Mouse (Mus musculus) hindbrain, embryonic 16.5 days (tissue): ENCODE results near the gene H60b. TPM values are rescaled to one million over a fixed set of nuclear protein-coding genes. Genes with fewer than 3 reads are reported as not detected.

Experiments used
- ATAC-seq: fragments of 200-750 bp; cut with Nextera tagmentation; 2 replicates; pipeline ENCODE4 v1.8.0; 2017; ENCODE audit warnings: moderate TSS enrichment, moderate library complexity
- H3K27ac ChIP-seq: fragments of 300-500 bp; sonication (generic); 2 replicates; pipeline ENCODE4 v1.5.1; 2014; ENCODE audit warnings: low read depth, mild to moderate bottlenecking, control low read depth, low read length, moderate library complexity
- H3K27me3 ChIP-seq: fragments of 300-500 bp; sonication (generic); replicated peaks from 2 replicates; pipeline ENCODE4 v1.6.1; 2014; ENCODE audit warnings: low read length; ENCODE audit not compliant: control insufficient read depth, insufficient read depth
- H3K36me3 ChIP-seq: fragments of 300-500 bp; sonication (generic); 2 replicates; pipeline ENCODE4 v1.6.1; 2014; ENCODE audit warnings: mild to moderate bottlenecking, low read length, moderate library complexity, mixed read lengths; ENCODE audit not compliant: control insufficient read depth, insufficient read depth
- H3K4me1 ChIP-seq: fragments of 300-500 bp; sonication (generic); 2 replicates; pipeline ENCODE4 v1.6.1; 2014; ENCODE audit warnings: low read depth, low read length; ENCODE audit not compliant: control insufficient read depth, insufficient read depth
- H3K4me2 ChIP-seq: fragments of 300-500 bp; sonication (generic); 2 replicates; pipeline ENCODE4 v1.6.1; 2014; ENCODE audit warnings: mild to moderate bottlenecking, low read length, control low read depth, moderate library complexity
- H3K4me3 ChIP-seq: fragments of 300-500 bp; sonication (generic); 2 replicates; pipeline ENCODE4 v1.5.1; 2014; ENCODE audit warnings: mild to moderate bottlenecking, low read length, control low read depth, moderate library complexity
- H3K9ac ChIP-seq: fragments of 300-500 bp; sonication (generic); 2 replicates; pipeline ENCODE4 v1.6.1; 2014; ENCODE audit warnings: low read depth, mild to moderate bottlenecking, control low read depth, low read length, moderate library complexity
- H3K9me3 ChIP-seq: fragments of 300-500 bp; sonication (generic); 2 replicates; pipeline ENCODE4 v1.6.1; 2014; ENCODE audit warnings: mild to moderate bottlenecking, low read length, moderate library complexity; ENCODE audit not compliant: control insufficient read depth
- WGBS: fragments of 180-500 bp; shearing (Covaris S2); extraction: QIAGEN DNeasy Blood & Tissue Kit; methylation state at CpG from one replicate; pipeline ENCODE4 v1.1.7; 2014; 5-methylcytosine and 5-hydroxymethylcytosine counted together
- polyA plus RNA-seq: library from polyadenylated mRNA; unstranded; fragments of >200 nt; fragmentation: Nextera tagmentation; extraction: Ambion mirVana; gene quantifications from 2 replicates; pipeline ENCODE4 v1.2.1, GENCODE M21; 2015

Gene H60b
- polyA plus RNA-seq, 1 experiment from 2014 or later: 0.24 TPM

GRCm38 (mm10) chr10:22297766-22298461, 139.5 kb downstream of the H60b start:
- H3K4me2 ChIP-seq: no peak overlapping the region
- H3K9me3 ChIP-seq: no peaks in the 10 kb centered on the region
- H3K27ac ChIP-seq: no peak overlapping the region
- H3K36me3 ChIP-seq: no peaks in the 10 kb centered on the region
- WGBS: 74% methylated on average over 8 of the region's 8 CpGs
- no peak overlapping the region for H3K9ac ChIP-seq
- no peaks in the 10 kb centered on the region for H3K27me3 ChIP-seq
- no peak for ATAC-seq
- H3K4me3 ChIP-seq: no peak overlapping the region
- no peaks in the 10 kb centered on the region for H3K4me1 ChIP-seq

DNA sequence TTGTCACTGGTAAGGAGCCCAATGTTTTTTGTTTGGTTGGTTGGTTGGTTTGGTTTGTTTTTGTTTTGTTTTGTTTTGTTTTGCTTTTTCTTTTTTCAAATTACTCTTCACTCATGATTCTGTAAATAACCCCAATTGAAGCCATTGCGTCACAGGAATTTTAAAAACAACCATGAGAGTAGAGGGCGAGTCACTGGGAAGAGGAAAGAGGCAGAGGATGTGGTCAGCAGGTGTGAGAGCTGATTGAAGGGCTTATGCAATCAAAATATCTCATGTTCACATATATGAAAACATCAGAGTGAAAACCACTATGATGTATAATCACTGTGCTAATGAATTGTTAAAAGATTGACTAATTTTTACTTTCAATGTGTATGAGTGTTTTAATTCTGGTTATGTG, 140.9 kb downstream of the H60b start:
- H3K4me1 ChIP-seq: no peaks in the 10 kb centered on the region
- H3K4me3 ChIP-seq: no peak overlapping the region
- H3K27me3 ChIP-seq: no peaks in the 10 kb centered on the region
- no peaks in the 10 kb centered on the region for H3K9me3 ChIP-seq
- H3K27ac ChIP-seq: no peak overlapping the region
- H3K4me2 ChIP-seq: no peak overlapping the region
- WGBS: 84% methylated on average over 2 of the region's 2 CpGs
- ATAC-seq: no peak
- H3K36me3 ChIP-seq: no peaks in the 10 kb centered on the region
- H3K9ac ChIP-seq: no peak overlapping the region

DNA sequence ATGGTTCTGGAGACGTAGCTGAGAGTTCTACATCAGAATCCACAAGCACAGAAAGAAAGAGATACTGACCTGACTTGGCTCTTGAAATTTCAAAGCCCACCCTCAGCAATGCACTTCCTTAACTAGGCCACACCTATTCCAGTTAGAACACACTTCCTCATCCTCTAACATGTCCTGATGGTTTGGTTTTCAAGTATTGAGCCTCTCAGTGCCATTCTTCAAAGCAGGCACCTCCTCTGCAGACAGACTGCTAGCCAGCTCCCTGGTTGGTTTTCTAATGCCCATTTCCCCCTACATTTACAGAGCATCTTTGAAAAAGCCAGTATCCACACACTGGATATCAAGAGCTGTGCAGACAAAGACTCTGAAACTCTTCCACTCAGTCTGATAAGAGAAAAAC, 143.3 kb downstream of the H60b start:
- Histone ChIP-seq H3K9me3 (no peaks in the 10 kb centered on the region), H3K4me2 (no peak overlapping the region), H3K9ac (no peak overlapping the region), H3K4me3 (no peak overlapping the region), H3K27me3 (no peaks in the 10 kb centered on the region), H3K36me3 (no peaks in the 10 kb centered on the region), H3K4me1 (no peaks in the 10 kb centered on the region), H3K27ac (no peak overlapping the region)
- WGBS: 87% methylated on average over 1 of the region's 1 CpGs
- no peak for ATAC-seq

GRCm38 (mm10) chr10:22302344-22303057, 144.1 kb downstream of the H60b start:
- H3K9me3 ChIP-seq: no peaks in the 10 kb centered on the region
- H3K27me3 ChIP-seq: no peaks in the 10 kb centered on the region
- 73% methylated on average over 5 of the region's 5 CpGs for WGBS
- H3K4me1 ChIP-seq: no peaks in the 10 kb centered on the region
- ATAC-seq: no peak
- no peak overlapping the region for H3K27ac ChIP-seq
- H3K4me2 ChIP-seq: no peak overlapping the region
- H3K36me3 ChIP-seq: no peaks in the 10 kb centered on the region
- H3K4me3 ChIP-seq: no peak overlapping the region
- no peak overlapping the region for H3K9ac ChIP-seq

GRCm38 (mm10) chr10:22303736-22304135, 145.3 kb downstream of the H60b start:
- H3K9ac ChIP-seq: no peak overlapping the region
- no peaks in the 10 kb centered on the region for H3K27me3 ChIP-seq
- H3K4me3 ChIP-seq: no peak overlapping the region
- ATAC-seq: no peak
- WGBS: 84% methylated on average over 6 of the region's 6 CpGs
- no peaks in the 10 kb centered on the region for H3K36me3 ChIP-seq
- no peaks in the 10 kb centered on the region for H3K9me3 ChIP-seq
- no peak overlapping the region for H3K27ac ChIP-seq
- H3K4me2 ChIP-seq: no peak overlapping the region
- no peaks in the 10 kb centered on the region for H3K4me1 ChIP-seq

GRCm38 (mm10) chr10:22305801-22306200, 147.4 kb downstream of the H60b start:
- H3K27me3 ChIP-seq: no peaks in the 10 kb centered on the region
- no peak overlapping the region for H3K4me2 ChIP-seq
- no peak overlapping the region for H3K4me3 ChIP-seq
- H3K9ac ChIP-seq: no peak overlapping the region
- H3K36me3 ChIP-seq: no peaks in the 10 kb centered on the region
- no peak for ATAC-seq
- no peak overlapping the region for H3K27ac ChIP-seq
- no peaks in the 10 kb centered on the region for H3K9me3 ChIP-seq
- 77% methylated on average over 4 of the region's 4 CpGs for WGBS
- no peaks in the 10 kb centered on the region for H3K4me1 ChIP-seq

DNA sequence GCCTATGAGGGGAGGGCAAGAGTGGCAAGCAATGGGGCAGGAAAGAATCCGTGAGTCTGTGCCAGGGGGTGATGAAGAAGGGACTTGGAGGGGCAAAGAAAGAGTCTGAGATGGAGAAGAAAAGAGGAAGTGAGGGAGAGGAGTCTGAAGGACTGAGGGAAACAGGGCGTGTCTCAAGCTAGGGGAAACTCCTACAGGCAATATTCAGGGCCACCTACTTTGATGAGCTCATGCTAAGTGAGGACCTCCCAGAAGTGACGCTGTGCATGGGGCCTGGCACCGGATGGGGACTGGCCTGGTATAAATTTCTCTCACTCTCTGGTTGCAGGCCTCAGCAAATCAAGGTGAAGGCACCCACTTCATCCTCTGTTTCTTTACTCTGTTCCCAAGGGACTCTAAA, 148.1 kb downstream of the H60b start:
- Histone ChIP-seq H3K9ac (no peak overlapping the region), H3K4me2 (no peak overlapping the region), H3K9me3 (no peaks in the 10 kb centered on the region), H3K4me3 (no peak overlapping the region), H3K27me3 (no peaks in the 10 kb centered on the region), H3K36me3 (no peaks in the 10 kb centered on the region), H3K27ac (no peak overlapping the region), H3K4me1 (no peaks in the 10 kb centered on the region)
- WGBS: 77% methylated on average over 4 of the region's 4 CpGs
- no peak for ATAC-seq

DNA sequence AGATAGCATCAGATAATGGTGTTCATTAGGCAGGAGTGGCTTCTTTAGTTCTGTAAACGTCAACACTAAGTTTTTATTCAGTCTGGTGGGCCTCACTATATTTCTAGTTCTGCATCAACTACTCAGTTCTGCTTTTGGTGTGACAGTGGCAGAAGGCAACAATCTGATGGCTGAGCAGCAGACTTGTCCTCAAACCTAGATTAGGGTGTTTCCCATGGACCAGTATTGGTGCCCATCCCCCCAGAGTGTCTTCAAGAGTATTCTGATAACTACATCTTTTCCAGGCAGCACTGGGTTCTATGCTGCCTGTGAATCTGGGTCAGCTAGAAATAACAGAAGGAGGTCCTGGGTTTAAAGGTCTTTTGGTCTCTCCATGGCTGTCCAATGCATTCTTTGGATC, 149.8 kb downstream of the H60b start:
- Histone ChIP-seq H3K27ac (no peak overlapping the region), H3K4me2 (no peak overlapping the region), H3K27me3 (no peaks in the 10 kb centered on the region), H3K36me3 (no peaks in the 10 kb centered on the region), H3K9me3 (no peaks in the 10 kb centered on the region), H3K4me3 (no peak overlapping the region), H3K9ac (no peak overlapping the region), H3K4me1 (no peaks in the 10 kb centered on the region)
- no peak for ATAC-seq
- WGBS: 80% methylated on average over 1 of the region's 1 CpGs

- Histone ChIP-seq H3K4me2 (no peak overlapping the region), H3K4me3 (no peak overlapping the region), H3K9ac (no peak overlapping the region), H3K27ac (no peak overlapping the region), H3K9me3 (no peaks in the 10 kb centered on the region), H3K4me1 (no peaks in the 10 kb centered on the region), H3K36me3 (no peaks in the 10 kb centered on the region), H3K27me3 (no peaks in the 10 kb centered on the region)
- no peak for ATAC-seq
- WGBS: 93% methylated on average over 2 of the region's 2 CpGs
Measured at GRCm38 (mm10) chr10:22322858-22323257, 164.5 kb downstream of the H60b start.
